11 mouse cellular contexts compared by ENCODE assay signal in the genomic region with DNA sequence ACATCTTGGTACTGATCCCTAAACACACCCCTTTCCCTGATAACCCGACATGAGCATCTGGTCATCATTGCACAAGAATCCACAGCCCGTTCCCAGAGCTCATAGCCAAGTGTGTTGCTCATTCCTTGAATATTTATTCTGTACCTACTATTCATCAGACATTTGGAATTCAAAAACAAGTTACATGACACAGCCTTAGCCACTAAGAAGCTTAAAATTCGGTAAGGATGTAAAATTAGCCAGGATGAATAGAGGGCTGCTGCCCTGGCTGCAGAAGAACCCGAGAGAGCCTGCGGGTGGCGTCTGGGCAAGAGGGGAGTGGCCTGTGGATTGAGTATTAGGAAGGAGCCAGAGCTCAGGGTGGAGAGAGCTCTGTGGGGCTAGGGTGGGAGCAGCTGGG. TPM values are rescaled to one million over a fixed set of nuclear protein-coding genes. Genes with fewer than 3 reads are reported as not detected.
DNase-seq lines count a peak whose midpoint lies in the region; ATAC-seq and TF ChIP-seq lines count a peak whose summit lies in the region.
"Had no signal": no experiment of that assay in that cellular context is flagged by ENCODE, and none has a peak within 500 bp of the region (broad histone marks: within the 10 kb centered on the region; RNA-seq: fewer than 3 reads in every experiment).

No protein-coding gene starts in this region.

- TF ChIP-seq POLR2A in spleen, adult 2 months (IDR thresholded peaks at IDR 0.05; ENCODE audit: low read depth, low read length) = no peak

- H3K9ac ChIP-seq in forebrain, embryonic 13.5 days = peak overlapping the region; percentile 21; the same call in 1 of the 2 replicates
- H3K9ac ChIP-seq in forebrain, embryonic 12.5 days = no peak overlapping the region
- H3K9ac ChIP-seq in heart, embryonic 16.5 days (ENCODE audit: low read length) = no peak overlapping the region
- no peak overlapping the region; the same call in 1 of the 2 replicates for H3K9ac ChIP-seq in heart, embryonic 11.5 days (ENCODE audit: low read depth, low read length)
- H3K9ac ChIP-seq in hindbrain, embryonic 14.5 days = no peak overlapping the region
- H3K9ac ChIP-seq: liver, embryonic 15.5 days had no signal

- no peak for DNase-seq in spleen, adult 2 months (ENCODE audit: low read depth in 1 of 2, low spot score in 2 of 2)
- no peak for DNase-seq in spleen, postnatal 36 days (ENCODE audit: low spot score in 2 of 2)
- no peak for DNase-seq in natural killer cell, adult 2 months (ENCODE audit: low spot score in 2 of 2)
- no peak for DNase-seq in hindbrain, embryonic 14.5 days (ENCODE audit: low spot score)
- DNase-seq: adrenal gland, adult 8-10 months had no signal

- no peak overlapping the region for H3K4me2 ChIP-seq in forebrain, embryonic 13.5 days
- no peak overlapping the region for H3K4me2 ChIP-seq in forebrain, embryonic 12.5 days
- peak overlapping the region; percentile 54 for H3K4me2 ChIP-seq in heart, embryonic 16.5 days (ENCODE audit: low read depth, low read length)
- H3K4me2 ChIP-seq in heart, embryonic 11.5 days = no peak overlapping the region; the same call in 1 of the 2 replicates
- H3K4me2 ChIP-seq in hindbrain, embryonic 14.5 days (replicated peaks) = no peak overlapping the region

- TF ChIP-seq CTCF in spleen, adult 2 months (IDR thresholded peaks at IDR 0.05; ENCODE audit: extremely low read depth, insufficient read depth, insufficient read length, insufficient replicate concordance) = no peak

- H3K36me3 ChIP-seq in forebrain, embryonic 13.5 days (ENCODE audit: poor library complexity, severe bottlenecking) = peaks cover 11% of the 10 kb centered on the region; the same call in 1 of the 2 replicates
- peaks cover 10% of the 10 kb centered on the region; the same call in 1 of the 2 replicates for H3K36me3 ChIP-seq in forebrain, embryonic 12.5 days (replicated peaks)
- H3K36me3 ChIP-seq in heart, embryonic 16.5 days (ENCODE audit: control insufficient read depth, insufficient read depth) = peaks cover 6% of the 10 kb centered on the region; the same call in 1 of the 2 replicates
- H3K36me3 ChIP-seq in heart, embryonic 11.5 days (ENCODE audit: control insufficient read depth, insufficient read depth, low read length) = no peaks in the 10 kb centered on the region
- peaks cover 45% of the 10 kb centered on the region for H3K36me3 ChIP-seq in spleen, adult 2 months (ENCODE audit: control insufficient read depth, insufficient read depth, low read length)
- H3K36me3 ChIP-seq in hindbrain, embryonic 14.5 days (replicated peaks; ENCODE audit: control insufficient read depth, insufficient read depth) = 0 out of 2 replicates have a peak, but pooled peaks cover 3% of the 10 kb centered on the region

- H3K27me3 ChIP-seq in forebrain, embryonic 13.5 days = no peaks in the 10 kb centered on the region
- 0 out of 2 replicates have a peak, but pooled peaks cover 2% of the 10 kb centered on the region for H3K27me3 ChIP-seq in forebrain, embryonic 12.5 days
- no peaks in the 10 kb centered on the region for H3K27me3 ChIP-seq in heart, embryonic 16.5 days (ENCODE audit: control insufficient read depth, insufficient read depth, low read length)
- H3K27me3 ChIP-seq in heart, embryonic 11.5 days (ENCODE audit: control insufficient read depth, insufficient read depth, low read length) = no peaks in the 10 kb centered on the region
- no peaks in the 10 kb centered on the region for H3K27me3 ChIP-seq in spleen, adult 2 months (ENCODE audit: control insufficient read depth, insufficient read depth, low read length)
- no peaks in the 10 kb centered on the region for H3K27me3 ChIP-seq in hindbrain, embryonic 14.5 days (ENCODE audit: control insufficient read depth, insufficient read depth, low read length)

- no peak for ATAC-seq in forebrain, embryonic 13.5 days
- no peak for ATAC-seq in forebrain, embryonic 12.5 days (ENCODE audit: low FRiP score)
- no peak; the same call in 1 of the 2 replicates for ATAC-seq in heart, embryonic 16.5 days (replicated peaks; ENCODE audit: extremely low read depth, insufficient read depth, low FRiP score)
- ATAC-seq in heart, embryonic 11.5 days (replicated peaks; ENCODE audit: insufficient number of reproducible peaks, low FRiP score, low TSS enrichment) = no peak
- no peak for ATAC-seq in hindbrain, embryonic 14.5 days (ENCODE audit: low FRiP score)
- ATAC-seq: hindbrain, postnatal 0 days had no signal

- H3K4me3 ChIP-seq in forebrain, embryonic 13.5 days = no peak overlapping the region
- no peak overlapping the region for H3K4me3 ChIP-seq in forebrain, embryonic 12.5 days (replicated peaks)
- H3K4me3 ChIP-seq in heart, embryonic 16.5 days (ENCODE audit: low read length) = no peak overlapping the region
- H3K4me3 ChIP-seq in heart, embryonic 11.5 days (ENCODE audit: low read depth, low read length) = no peak overlapping the region
- H3K4me3 ChIP-seq in spleen, adult 2 months (ENCODE audit: extremely low read depth, insufficient read depth, insufficient read length) = no peak overlapping the region
- H3K4me3 ChIP-seq in hindbrain, embryonic 14.5 days (replicated peaks; ENCODE audit: low read length) = no peak overlapping the region
- H3K4me3 ChIP-seq: liver, embryonic 15.5 days had no signal

- WGBS in forebrain, embryonic 13.5 days = 35% methylated on average over 6 of the region's 6 CpGs
- 41% methylated on average over 6 of the region's 6 CpGs for WGBS in forebrain, embryonic 12.5 days
- 30% methylated on average over 6 of the region's 6 CpGs for WGBS in heart, embryonic 16.5 days
- WGBS in heart, embryonic 11.5 days (ENCODE audit: insufficient replicate concordance) = 34% methylated on average over 6 of the region's 6 CpGs
- 55% methylated on average over 6 of the region's 6 CpGs for WGBS in spleen, adult 2 months
- WGBS in hindbrain, embryonic 14.5 days = 41% methylated on average over 6 of the region's 6 CpGs

- H3K4me1 ChIP-seq in forebrain, embryonic 13.5 days = 0 out of 2 replicates have a peak, but pooled peaks cover 3% of the 10 kb centered on the region
- H3K4me1 ChIP-seq in forebrain, embryonic 12.5 days = peaks cover 6% of the 10 kb centered on the region
- H3K4me1 ChIP-seq in heart, embryonic 16.5 days (ENCODE audit: control insufficient read depth, insufficient read depth, low read length) = peaks cover 22% of the 10 kb centered on the region
- peaks cover 5% of the 10 kb centered on the region; the same call in 1 of the 2 replicates for H3K4me1 ChIP-seq in heart, embryonic 11.5 days (ENCODE audit: control insufficient read depth, insufficient read depth, low read length)
- peaks cover 5% of the 10 kb centered on the region; the same call in 1 of the 2 replicates for H3K4me1 ChIP-seq in spleen, adult 2 months (ENCODE audit: control insufficient read depth, insufficient read depth, insufficient read length)
- H3K4me1 ChIP-seq in hindbrain, embryonic 14.5 days (replicated peaks; ENCODE audit: control insufficient read depth, insufficient read depth, low read length) = no peaks in the 10 kb centered on the region

- H3K9me3 ChIP-seq in forebrain, embryonic 13.5 days (replicated peaks) = no peaks in the 10 kb centered on the region
- no peaks in the 10 kb centered on the region for H3K9me3 ChIP-seq in forebrain, embryonic 12.5 days
- H3K9me3 ChIP-seq in heart, embryonic 16.5 days (replicated peaks; ENCODE audit: control insufficient read depth, low read length) = no peaks in the 10 kb centered on the region
- H3K9me3 ChIP-seq in heart, embryonic 11.5 days (replicated peaks; ENCODE audit: control insufficient read depth, low read length) = no peaks in the 10 kb centered on the region
- H3K9me3 ChIP-seq in hindbrain, embryonic 14.5 days (ENCODE audit: control insufficient read depth, low read length) = no peaks in the 10 kb centered on the region
- H3K9me3 ChIP-seq: liver, embryonic 15.5 days had no signal

- H3K27ac ChIP-seq in forebrain, embryonic 13.5 days = no peak overlapping the region
- no peak overlapping the region for H3K27ac ChIP-seq in forebrain, embryonic 12.5 days
- peak overlapping the region; percentile 54; the same call in 1 of the 2 replicates for H3K27ac ChIP-seq in heart, embryonic 16.5 days (ENCODE audit: low read length)
- no peak overlapping the region for H3K27ac ChIP-seq in heart, embryonic 11.5 days (ENCODE audit: low read depth, low read length)
- H3K27ac ChIP-seq in spleen, adult 2 months (ENCODE audit: insufficient read depth, low read length) = peak overlapping the region; percentile 49
- H3K27ac ChIP-seq in hindbrain, embryonic 14.5 days = no peak overlapping the region
- H3K27ac ChIP-seq: hindbrain, postnatal 0 days; liver, embryonic 15.5 days had no signal

RNA-seq across cellular contexts. Expression of gene Tmem121b, which starts 10.9 kb away (rescaled TPM):
- polyA plus RNA-seq in forebrain, embryonic 13.5 days (2015; fragmentation: Nextera tagmentation; extraction: Ambion mirVana) = 2.0 and 2.3 TPM in 2 replicates
- 2.5 TPM in 2 replicates for polyA plus RNA-seq in forebrain, embryonic 12.5 days (2016; fragmentation: Nextera tagmentation; extraction: Ambion mirVana)
- polyA plus RNA-seq in heart, embryonic 16.5 days (2015; fragmentation: Nextera tagmentation; extraction: Ambion mirVana) = 0.07 and 0.11 TPM in 2 replicates
- polyA plus RNA-seq in heart, embryonic 11.5 days (2014; fragmentation: Nextera tagmentation; extraction: Ambion mirVana) = 0.04 and 0.09 TPM in 2 replicates
- 0.14 and 0.59 TPM in 2 replicates for polyA plus RNA-seq in spleen, adult 2 months (2012; rRNA removed)
- 3.2 and 4.3 TPM in 2 replicates for polyA plus RNA-seq in hindbrain, embryonic 14.5 days (2014; fragmentation: Nextera tagmentation; extraction: Ambion mirVana)
- polyA plus RNA-seq: liver, embryonic 15.5 days had no signal

RNA-seq across cellular contexts. Expression of gene Il17ra, which starts 19.7 kb away (rescaled TPM):
- 4.4 and 5.2 TPM in 2 replicates for polyA plus RNA-seq in forebrain, embryonic 13.5 days (2015; fragmentation: Nextera tagmentation; extraction: Ambion mirVana)
- polyA plus RNA-seq in forebrain, embryonic 12.5 days (2016; fragmentation: Nextera tagmentation; extraction: Ambion mirVana) = 5.2 and 5.6 TPM in 2 replicates
- 6.5 and 9.0 TPM in 2 replicates for polyA plus RNA-seq in heart, embryonic 16.5 days (2015; fragmentation: Nextera tagmentation; extraction: Ambion mirVana)
- 1.9 and 4.2 TPM in 2 replicates for polyA plus RNA-seq in heart, embryonic 11.5 days (2014; fragmentation: Nextera tagmentation; extraction: Ambion mirVana)
- polyA plus RNA-seq in spleen, adult 2 months (2012; rRNA removed) = 93.1 and 98.3 TPM in 2 replicates
- 2.2 and 3.6 TPM in 2 replicates for polyA plus RNA-seq in hindbrain, embryonic 14.5 days (2014; fragmentation: Nextera tagmentation; extraction: Ambion mirVana)

RNA-seq across cellular contexts. Expression of gene Hdhd5, which starts 48.4 kb away (rescaled TPM):
- polyA plus RNA-seq in forebrain, embryonic 13.5 days (2015; fragmentation: Nextera tagmentation; extraction: Ambion mirVana) = 15.7 and 16.6 TPM in 2 replicates
- 17.1 and 19.1 TPM in 2 replicates for polyA plus RNA-seq in forebrain, embryonic 12.5 days (2016; fragmentation: Nextera tagmentation; extraction: Ambion mirVana)
- polyA plus RNA-seq in heart, embryonic 16.5 days (2015; fragmentation: Nextera tagmentation; extraction: Ambion mirVana) = 14.9 and 17.4 TPM in 2 replicates
- 13.2 and 17.5 TPM in 2 replicates for polyA plus RNA-seq in heart, embryonic 11.5 days (2014; fragmentation: Nextera tagmentation; extraction: Ambion mirVana)
- polyA plus RNA-seq in spleen, adult 2 months (2012; rRNA removed) = 25.2 and 25.3 TPM in 2 replicates
- 9.6 and 13.4 TPM in 2 replicates for polyA plus RNA-seq in hindbrain, embryonic 14.5 days (2014; fragmentation: Nextera tagmentation; extraction: Ambion mirVana)

Comparison
In these comparisons a context has a peak if more than half of its experiments do, and no peak if none do; other contexts are left out.
1. H3K27ac ChIP-seq: peak in heart, embryonic 16.5 days (single experiment) and spleen, adult 2 months (single experiment); none in forebrain, embryonic 13.5 days (single experiment), forebrain, embryonic 12.5 days (single experiment), heart, embryonic 11.5 days (single experiment) and hindbrain, embryonic 14.5 days (single experiment).